Mouse (Mus musculus) neural tube, embryonic 13.5 days (tissue): Measurements from ENCODE around the gene Ktn1. TPM values are rescaled to one million over a fixed set of nuclear protein-coding genes. Genes with fewer than 3 reads are reported as not detected.

ENCODE experiments used
- ATAC-seq: fragments of 200-750 bp; cut with Nextera tagmentation; 2 replicates; pipeline ENCODE4 v1.8.0; 2017; ENCODE audit warnings: low read depth, mild to moderate bottlenecking, moderate TSS enrichment, moderate library complexity
- H3K27ac ChIP-seq: fragments of 300-500 bp; sonication (generic); replicated peaks from 2 replicates; pipeline ENCODE4 v1.5.1; 2015; ENCODE audit warnings: moderate library complexity, mild to moderate bottlenecking, inconsistent platforms
- H3K27me3 ChIP-seq: fragments of 300-500 bp; sonication (generic); 2 replicates; pipeline ENCODE4 v1.6.1; 2015; ENCODE audit warnings: mild to moderate bottlenecking, inconsistent platforms
- H3K36me3 ChIP-seq: fragments of 300-500 bp; sonication (generic); 2 replicates; pipeline ENCODE4 v1.6.1; 2015; ENCODE audit warnings: mild to moderate bottlenecking, inconsistent platforms
- H3K4me1 ChIP-seq: fragments of 300-500 bp; sonication (generic); replicated peaks from 2 replicates; pipeline ENCODE4 v1.6.1; 2015; ENCODE audit warnings: inconsistent platforms
- H3K4me2 ChIP-seq: fragments of 300-500 bp; sonication (generic); 2 replicates; pipeline ENCODE4 v1.6.1; 2015; ENCODE audit warnings: inconsistent platforms, mild to moderate bottlenecking, moderate library complexity
- H3K4me3 ChIP-seq: fragments of 300-500 bp; sonication (generic); 2 replicates; pipeline ENCODE4 v1.5.1; 2015; ENCODE audit warnings: mild to moderate bottlenecking, inconsistent platforms
- H3K9ac ChIP-seq: fragments of 300-500 bp; sonication (generic); 2 replicates; pipeline ENCODE4 v1.6.1; 2015; ENCODE audit warnings: moderate library complexity, mild to moderate bottlenecking, inconsistent platforms
- H3K9me3 ChIP-seq: fragments of 300-500 bp; sonication (generic); 2 replicates; pipeline ENCODE4 v1.6.1; 2016; ENCODE audit warnings: inconsistent platforms
- WGBS: fragments of 180-500 bp; shearing (Covaris S2); methylation state at CpG from one replicate; pipeline ENCODE4 v1.1.7; 2015; 5-methylcytosine and 5-hydroxymethylcytosine counted together
- polyA plus RNA-seq: library from polyadenylated mRNA; unstranded; fragments of >200 nt; fragmentation: Nextera tagmentation; extraction: Ambion mirVana; gene quantifications from 2 replicates; pipeline ENCODE4 v1.2.1, GENCODE M21; 2015

The Ktn1 gene
- polyA plus RNA-seq, 1 experiment from 2014 or later = 64.6 TPM

DNA sequence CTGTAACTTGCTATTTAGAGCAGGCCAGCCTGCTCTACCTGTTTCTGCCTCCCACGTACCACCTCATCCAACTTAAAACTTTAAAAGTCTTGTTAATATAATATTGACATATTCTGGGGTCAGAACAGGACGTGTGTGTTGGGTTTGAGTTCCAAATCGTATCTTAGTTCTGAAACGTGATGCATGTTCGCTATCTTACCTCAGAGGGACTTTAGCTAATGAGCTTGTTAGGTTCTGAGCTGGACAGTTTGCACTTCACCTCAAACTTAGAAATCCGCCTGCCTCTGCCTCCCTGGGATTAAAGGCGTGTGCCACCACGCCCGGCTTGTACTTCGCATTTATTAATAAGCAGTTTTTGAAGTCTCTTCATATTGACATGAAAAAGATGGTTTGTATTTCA, 34.6 kb downstream of the Ktn1 start:
- Histone ChIP-seq H3K9ac (no peak overlapping the region), H3K4me1 (no peaks in the 10 kb centered on the region), H3K9me3 (no peaks in the 10 kb centered on the region), H3K4me2 (no peak overlapping the region), H3K36me3 (peaks cover 76% of the 10 kb centered on the region), H3K4me3 (no peak overlapping the region), H3K27me3 (no peaks in the 10 kb centered on the region), H3K27ac (no peak overlapping the region)
- no peak for ATAC-seq
- 94% methylated on average over 10 of the region's 10 CpGs for WGBS

DNA sequence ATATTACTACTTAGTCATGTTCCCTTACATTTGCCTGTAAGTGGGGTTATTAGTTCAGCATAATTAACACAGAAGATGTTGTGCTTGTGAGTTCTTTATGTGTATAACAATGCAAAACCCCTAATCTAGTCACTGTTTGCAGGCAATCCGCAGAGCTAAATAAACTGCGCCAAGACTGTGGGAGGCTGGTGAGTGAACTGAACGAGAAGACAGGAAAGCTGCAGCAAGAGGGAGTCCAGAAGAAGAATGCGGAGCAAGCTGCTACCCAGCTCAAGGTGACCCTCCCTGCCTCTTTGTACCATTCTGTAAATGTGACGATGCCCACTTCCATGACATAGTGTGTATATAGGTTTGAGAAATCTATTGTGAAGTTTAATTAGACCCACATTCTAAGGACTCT, 36.3 kb downstream of the Ktn1 start:
- 92% methylated on average over 5 of the region's 5 CpGs for WGBS
- H3K36me3 ChIP-seq = peaks cover 81% of the 10 kb centered on the region
- H3K4me3 ChIP-seq = no peak overlapping the region
- H3K9ac ChIP-seq = no peak overlapping the region
- ATAC-seq = no peak
- no peaks in the 10 kb centered on the region for H3K9me3 ChIP-seq
- H3K4me2 ChIP-seq = no peak overlapping the region
- H3K4me1 ChIP-seq = no peaks in the 10 kb centered on the region
- no peaks in the 10 kb centered on the region for H3K27me3 ChIP-seq
- no peak overlapping the region for H3K27ac ChIP-seq

DNA sequence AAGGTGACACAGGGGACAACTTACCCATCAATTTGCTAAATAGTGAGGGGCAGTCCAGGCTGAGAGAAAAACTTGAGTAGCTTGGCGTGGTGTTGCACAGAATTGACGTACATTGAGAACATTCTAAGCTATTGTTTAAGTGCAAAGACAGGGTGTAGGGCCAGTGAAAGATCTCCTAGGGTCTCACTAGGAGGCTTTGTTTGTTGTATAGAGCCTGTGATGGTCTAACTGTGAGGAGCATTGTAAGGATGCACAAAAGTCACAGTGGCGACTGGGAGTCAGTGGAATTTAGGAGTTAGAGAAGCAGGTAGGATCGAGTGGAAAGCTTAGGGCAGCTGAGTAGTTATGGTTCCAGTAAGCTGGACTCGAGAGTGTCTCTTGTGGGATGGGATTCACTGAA, 50.9 kb downstream of the Ktn1 start:
- 36% methylated on average over 5 of the region's 5 CpGs for WGBS
- Histone ChIP-seq H3K4me3 (no peak overlapping the region), H3K4me1 (no peaks in the 10 kb centered on the region), H3K36me3 (peaks cover 56% of the 10 kb centered on the region), H3K4me2 (no peak overlapping the region), H3K9me3 (no peaks in the 10 kb centered on the region), H3K9ac (no peak overlapping the region), H3K27me3 (no peaks in the 10 kb centered on the region), H3K27ac (no peak overlapping the region)
- ATAC-seq = no peak

DNA sequence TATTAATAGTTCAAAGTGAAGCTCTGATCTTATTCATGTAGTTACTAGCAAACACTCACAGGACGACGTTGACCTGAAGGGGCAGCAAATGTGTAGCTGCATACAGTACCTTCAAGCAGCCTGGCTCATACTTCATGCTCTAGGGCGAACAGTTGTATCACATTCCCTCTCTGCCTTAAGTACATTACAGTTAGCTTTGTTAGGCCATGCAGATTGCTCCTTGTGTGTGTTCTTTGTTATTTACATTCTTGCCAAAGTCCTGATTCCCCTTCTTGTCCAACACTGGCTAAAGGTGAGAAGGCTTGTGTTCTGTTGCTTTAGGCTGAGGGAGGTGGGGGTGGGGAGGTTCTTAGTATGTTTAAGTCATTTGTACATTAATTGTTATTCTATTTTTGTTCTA, 61.3 kb downstream of the Ktn1 start:
- no peak for ATAC-seq
- H3K36me3 ChIP-seq = peaks cover 65% of the 10 kb centered on the region

DNA sequence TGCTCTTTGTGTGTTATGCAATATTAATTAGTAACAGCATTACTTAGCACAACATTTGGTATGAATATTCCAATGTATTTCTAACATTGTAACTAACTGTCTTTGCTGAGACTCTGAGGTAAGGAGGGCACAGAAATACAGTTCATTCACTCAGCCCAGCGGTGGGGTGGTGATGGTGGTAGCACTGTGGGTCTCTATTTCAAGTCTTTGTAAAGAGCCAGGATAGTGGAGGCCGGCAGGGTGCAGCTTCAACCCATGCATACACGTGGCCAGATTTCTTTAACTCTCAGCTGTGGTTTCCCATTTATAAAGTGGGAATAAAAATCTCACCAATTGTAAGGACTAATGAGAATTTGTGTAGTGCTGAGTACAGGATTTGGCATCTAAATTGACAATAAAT, 67.5 kb downstream of the Ktn1 start:
- Histone ChIP-seq H3K27ac (no peak overlapping the region), H3K4me3 (no peak overlapping the region), H3K4me1 (no peaks in the 10 kb centered on the region), H3K36me3 (peaks cover 27% of the 10 kb centered on the region), H3K4me2 (no peak overlapping the region), H3K9ac (no peak overlapping the region), H3K9me3 (no peaks in the 10 kb centered on the region), H3K27me3 (no peaks in the 10 kb centered on the region)
- no peak for ATAC-seq
- 79% methylated on average over 3 of the region's 3 CpGs for WGBS

More for the DNA sequence above, 61.3 kb downstream of the Ktn1 start:
- Histone ChIP-seq H3K9me3 (no peaks in the 10 kb centered on the region), H3K4me2 (no peak overlapping the region), H3K9ac (no peak overlapping the region), H3K27ac (no peak overlapping the region), H3K27me3 (no peaks in the 10 kb centered on the region), H3K4me3 (no peak overlapping the region), H3K4me1 (no peaks in the 10 kb centered on the region)
- 83% methylated on average over 3 of the region's 3 CpGs for WGBS

DNA sequence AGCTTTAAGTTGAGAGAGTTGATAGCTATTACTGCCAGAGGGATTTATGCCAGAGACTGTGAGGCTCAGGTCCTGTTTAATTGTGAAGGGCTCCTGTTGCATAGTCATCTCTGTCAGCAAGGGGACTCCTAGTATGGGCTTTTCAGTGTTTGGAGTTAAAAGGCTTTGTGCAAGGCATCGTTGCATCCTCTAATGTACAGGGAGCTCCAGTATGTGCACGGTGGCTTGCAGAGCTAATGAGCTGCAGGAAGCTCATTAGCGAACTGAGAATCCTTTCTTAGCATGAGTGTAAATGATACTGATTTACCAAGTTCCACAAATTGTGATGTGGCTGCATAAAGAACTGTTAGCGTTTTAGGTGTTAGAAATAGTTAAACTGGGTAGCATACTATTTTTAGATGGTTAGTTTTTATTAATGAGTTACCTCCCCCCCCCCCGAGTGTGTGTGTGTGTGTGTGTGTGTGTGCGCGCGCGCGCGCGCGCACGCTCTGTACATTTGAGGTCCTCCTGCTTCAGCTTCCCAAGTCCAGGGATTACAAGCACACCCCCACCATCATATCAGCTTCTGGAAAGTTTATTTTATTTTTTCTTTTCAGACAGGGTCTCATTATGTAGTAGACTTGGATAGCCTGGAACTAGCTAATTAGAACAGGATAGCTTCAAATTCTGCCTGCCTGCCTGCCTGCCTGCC, 69.8 kb downstream of the Ktn1 start:
- no peaks in the 10 kb centered on the region for H3K9me3 ChIP-seq
- H3K27ac ChIP-seq = no peak overlapping the region
- 92% methylated on average over 14 of the region's 14 CpGs for WGBS
- ATAC-seq = no peak
- no peak overlapping the region for H3K9ac ChIP-seq
- H3K36me3 ChIP-seq = peaks cover 27% of the 10 kb centered on the region
- no peaks in the 10 kb centered on the region for H3K4me1 ChIP-seq
- no peak overlapping the region for H3K4me3 ChIP-seq
- no peaks in the 10 kb centered on the region for H3K27me3 ChIP-seq
- no peak overlapping the region for H3K4me2 ChIP-seq

DNA sequence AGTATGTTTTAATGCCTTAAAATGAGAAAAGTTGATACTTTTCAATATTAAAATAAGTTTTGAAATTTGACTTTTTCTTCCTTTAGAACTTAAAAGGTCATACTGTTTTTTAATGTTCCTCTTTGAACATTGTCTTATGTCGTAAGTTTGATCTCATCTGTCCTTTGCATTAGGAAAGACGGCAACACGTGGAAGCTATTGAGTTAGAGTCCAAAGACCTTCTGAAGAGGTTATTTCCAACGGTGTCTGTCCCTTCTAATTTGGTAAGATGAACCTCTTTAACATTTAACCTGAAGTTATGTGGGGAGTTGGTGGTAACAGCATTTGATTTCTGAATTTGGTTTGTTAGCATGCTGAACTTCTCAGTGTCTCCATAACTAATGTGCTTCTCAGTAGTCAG, 71.8 kb downstream of the Ktn1 start:
- Histone ChIP-seq H3K9ac (no peak overlapping the region), H3K4me1 (no peaks in the 10 kb centered on the region), H3K27me3 (no peaks in the 10 kb centered on the region), H3K36me3 (peaks cover 32% of the 10 kb centered on the region), H3K9me3 (no peaks in the 10 kb centered on the region), H3K4me3 (no peak overlapping the region), H3K4me2 (no peak overlapping the region), H3K27ac (no peak overlapping the region)
- ATAC-seq = no peak
- 94% methylated on average over 4 of the region's 4 CpGs for WGBS

DNA sequence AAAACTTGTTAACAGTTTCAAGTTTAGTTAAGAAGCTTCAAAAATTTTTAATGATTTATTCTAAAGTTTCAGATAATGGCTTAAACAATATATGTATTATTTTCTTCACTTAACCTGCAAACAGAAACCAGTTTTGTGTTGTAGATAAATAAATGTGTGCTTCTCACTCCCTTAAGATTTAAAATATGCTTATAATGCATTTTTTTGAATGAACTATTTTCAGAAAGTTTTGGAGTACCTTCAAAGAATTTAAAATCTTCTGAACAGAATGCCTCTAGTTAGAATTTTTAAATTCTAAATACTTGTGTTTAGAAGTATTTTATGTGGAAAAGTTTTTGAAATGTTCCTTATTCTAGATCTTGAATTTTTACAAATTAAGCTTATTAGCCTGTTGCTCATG, 74.8 kb downstream of the Ktn1 start:
- H3K4me2 ChIP-seq = no peak overlapping the region
- H3K4me1 ChIP-seq = no peaks in the 10 kb centered on the region
- no peak overlapping the region for H3K4me3 ChIP-seq
- ATAC-seq = no peak
- H3K27ac ChIP-seq = no peak overlapping the region
- no peaks in the 10 kb centered on the region for H3K9me3 ChIP-seq
- no peak overlapping the region for H3K9ac ChIP-seq
- no peaks in the 10 kb centered on the region for H3K27me3 ChIP-seq
- peaks cover 53% of the 10 kb centered on the region for H3K36me3 ChIP-seq

DNA sequence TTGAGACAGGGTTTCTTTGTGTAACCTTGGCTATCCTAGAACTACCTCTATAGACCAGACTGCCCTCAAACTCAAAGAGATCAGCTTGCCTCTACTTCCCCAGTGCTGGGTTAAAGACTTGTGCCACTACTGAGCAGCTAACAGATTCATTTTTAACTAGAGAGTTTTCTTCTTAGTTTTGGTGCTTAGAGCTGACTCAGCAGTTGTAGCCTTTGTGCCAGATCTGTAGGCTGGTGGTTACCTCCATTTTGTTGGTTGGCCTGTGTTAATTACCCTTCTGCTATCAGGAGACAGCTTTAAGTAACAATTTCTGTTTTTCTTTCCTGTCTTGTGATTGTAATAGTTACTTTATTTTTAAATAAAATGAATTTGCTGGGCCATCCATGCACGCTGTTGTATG, 80.3 kb downstream of the Ktn1 start:
- H3K4me2 ChIP-seq = no peak overlapping the region
- H3K27me3 ChIP-seq = no peaks in the 10 kb centered on the region
- WGBS = 100% methylated on average over 1 of the region's 1 CpGs
- H3K4me3 ChIP-seq = no peak overlapping the region
- H3K9ac ChIP-seq = no peak overlapping the region
- H3K9me3 ChIP-seq = no peaks in the 10 kb centered on the region
- no peak overlapping the region for H3K27ac ChIP-seq
- H3K4me1 ChIP-seq = no peaks in the 10 kb centered on the region
- no peak for ATAC-seq
- H3K36me3 ChIP-seq = peaks cover 89% of the 10 kb centered on the region

DNA sequence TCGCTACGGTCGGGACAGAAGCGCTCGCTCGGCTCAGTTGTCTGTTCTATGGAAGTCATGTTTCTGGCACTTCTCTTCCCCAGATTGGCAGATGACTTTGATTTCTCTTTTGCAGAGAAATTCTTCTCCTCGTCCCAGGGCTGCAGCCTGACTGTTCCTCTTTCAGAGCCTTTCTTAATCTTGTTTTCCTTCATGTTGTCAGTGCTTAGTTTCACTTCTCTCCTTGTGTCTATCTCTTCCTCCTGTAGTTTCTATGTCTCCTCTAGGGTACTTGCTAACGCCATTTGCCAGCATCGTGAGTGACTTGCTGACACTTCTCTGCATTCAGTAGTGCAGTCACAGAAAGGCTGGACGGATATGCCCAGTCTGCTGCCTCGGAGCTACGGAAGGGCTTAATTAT, 87.1 kb downstream of the Ktn1 start:
- WGBS = 91% methylated on average over 12 of the region's 12 CpGs
- no peaks in the 10 kb centered on the region for H3K9me3 ChIP-seq
- no peak overlapping the region for H3K4me2 ChIP-seq
- no peak overlapping the region for H3K4me3 ChIP-seq
- H3K9ac ChIP-seq = no peak overlapping the region
- no peak overlapping the region for H3K27ac ChIP-seq
- peaks cover 68% of the 10 kb centered on the region for H3K36me3 ChIP-seq
- no peak for ATAC-seq
- H3K4me1 ChIP-seq = no peaks in the 10 kb centered on the region
- no peaks in the 10 kb centered on the region for H3K27me3 ChIP-seq

DNA sequence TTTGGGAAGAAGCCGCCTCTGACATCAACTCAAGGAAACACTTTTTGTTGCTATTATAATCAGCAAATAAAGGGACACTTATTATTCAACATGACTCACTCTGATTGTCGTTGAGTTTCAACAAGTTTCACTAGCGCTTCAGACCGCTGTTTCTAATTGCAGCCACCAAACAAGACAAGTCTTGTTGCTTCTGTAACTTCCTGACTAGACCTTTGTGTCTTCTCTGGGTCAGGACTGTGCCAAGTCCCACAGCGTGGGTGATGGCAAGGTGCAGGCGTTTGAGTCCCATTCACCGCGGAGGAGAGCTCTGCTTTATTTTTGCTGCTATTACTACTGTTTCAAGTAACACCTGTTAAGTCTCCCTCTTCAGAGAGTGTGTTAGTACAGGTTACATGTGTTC, 88.2 kb downstream of the Ktn1 start:
- H3K9me3 ChIP-seq = no peaks in the 10 kb centered on the region

DNA sequence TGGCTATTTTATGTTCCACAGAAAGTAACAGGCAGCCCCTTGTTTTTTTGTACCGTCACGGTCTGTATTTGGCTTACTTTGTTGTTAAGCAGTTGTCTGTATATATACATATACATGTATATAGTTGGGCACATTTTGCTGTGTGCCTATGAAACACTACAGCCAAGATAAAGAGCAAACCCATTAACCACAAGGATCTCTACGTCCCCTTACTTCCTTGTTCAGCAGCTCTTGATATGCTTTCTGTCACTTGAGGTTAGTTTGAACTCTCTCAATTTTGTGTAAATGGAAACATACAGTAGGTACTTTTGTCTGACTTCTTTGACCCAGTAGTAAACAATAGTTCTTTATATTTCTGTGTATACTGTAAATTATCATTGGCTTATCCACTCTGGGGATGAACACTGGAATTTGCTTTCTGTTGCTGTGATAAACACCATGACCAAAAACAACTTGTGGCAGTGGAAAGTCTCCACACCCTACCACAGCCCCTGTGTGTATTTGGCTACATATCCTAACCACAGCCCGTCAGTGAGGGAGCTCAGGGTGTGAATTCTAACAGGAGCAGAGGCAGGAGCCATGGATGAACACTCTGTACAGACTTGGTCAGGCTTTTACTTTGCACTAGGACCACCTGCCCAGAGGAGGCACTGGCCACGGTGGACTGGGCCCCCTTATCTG, 92.2 kb downstream of the Ktn1 start:
- 90% methylated on average over 5 of the region's 5 CpGs for WGBS
- no peaks in the 10 kb centered on the region for H3K9me3 ChIP-seq
- H3K27ac ChIP-seq = no peak overlapping the region
- H3K4me3 ChIP-seq = no peak overlapping the region
- peaks cover 9% of the 10 kb centered on the region; the same call in 1 of the 2 replicates for H3K4me1 ChIP-seq
- H3K27me3 ChIP-seq = no peaks in the 10 kb centered on the region
- H3K4me2 ChIP-seq = no peak overlapping the region
- no peak overlapping the region for H3K9ac ChIP-seq
- peaks cover 24% of the 10 kb centered on the region for H3K36me3 ChIP-seq
- ATAC-seq = no peak

More for the DNA sequence above, 88.2 kb downstream of the Ktn1 start:
- no peak overlapping the region for H3K4me2 ChIP-seq
- no peaks in the 10 kb centered on the region for H3K4me1 ChIP-seq
- peaks cover 59% of the 10 kb centered on the region for H3K36me3 ChIP-seq
- H3K27ac ChIP-seq = no peak overlapping the region
- H3K27me3 ChIP-seq = no peaks in the 10 kb centered on the region
- ATAC-seq = no peak
- WGBS = 90% methylated on average over 8 of the region's 8 CpGs
- H3K9ac ChIP-seq = no peak overlapping the region
- H3K4me3 ChIP-seq = no peak overlapping the region

DNA sequence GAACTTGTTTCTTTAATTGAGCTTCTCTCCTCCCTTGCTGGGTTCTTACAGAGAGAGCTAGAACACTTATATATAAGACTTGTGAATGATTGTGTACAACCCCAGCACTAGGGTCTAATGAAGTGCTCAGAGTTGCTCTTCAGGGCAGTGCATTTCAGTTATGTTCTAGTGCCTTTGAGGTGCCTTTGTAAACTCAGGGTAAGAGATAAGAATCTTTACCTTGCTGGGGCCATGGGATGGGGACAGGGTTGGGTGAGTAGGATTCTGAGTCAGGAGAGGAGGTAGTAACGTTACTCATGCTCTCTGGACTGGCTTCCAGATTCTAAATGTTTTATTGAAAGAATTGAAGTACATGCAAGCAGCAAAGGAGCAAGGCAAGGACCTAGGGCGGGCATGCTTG, 92.8 kb downstream of the Ktn1 start:
- Histone ChIP-seq H3K4me2 (no peak overlapping the region), H3K4me1 (peaks cover 9% of the 10 kb centered on the region; the same call in 1 of the 2 replicates), H3K4me3 (no peak overlapping the region), H3K9ac (no peak overlapping the region), H3K9me3 (no peaks in the 10 kb centered on the region), H3K27ac (no peak overlapping the region), H3K36me3 (peaks cover 20% of the 10 kb centered on the region), H3K27me3 (no peaks in the 10 kb centered on the region)
- no peak for ATAC-seq
- WGBS = 91% methylated on average over 2 of the region's 2 CpGs
